Mouse (Mus musculus): Measurements from ENCODE around the gene Rnf19b. TPM values are rescaled to one million over a fixed set of nuclear protein-coding genes. Genes with fewer than 3 reads are reported as not detected.

Rnf19b gene
- total RNA-seq, 1 experiment, result 66.7 TPM

- Histone ChIP-seq H3K4me1 (ENCODE audit: control insufficient read depth in 2 of 2, insufficient read depth in 2 of 2, low read length in 2 of 2, poor library complexity in 1 of 2) (peaks cover 8 to 21% of the 10 kb centered on the region in 2 experiments; a peak in 3 of 4 replicates), H3K9ac (ENCODE audit: insufficient read depth, low read depth, low read length, poor library complexity, severe bottlenecking) (peak overlapping the region; percentile 81), H3K27ac (ENCODE audit: insufficient read depth, low read depth, low read length, poor library complexity, severe bottlenecking) (no peak overlapping the region; the same call in 1 of the 2 replicates), H3K9me3 (ENCODE audit: control insufficient read depth, insufficient read depth, low read depth, low read length) (no peaks in the 10 kb centered on the region), H3K36me3 (ENCODE audit: control insufficient read depth, insufficient read depth, low read length, poor library complexity, severe bottlenecking) (no peaks in the 10 kb centered on the region), H3K4me3 (ENCODE audit: insufficient read depth in 1 of 2, low read depth in 1 of 2, low read length in 2 of 2, poor library complexity in 1 of 2, severe bottlenecking in 1 of 2) (peak overlapping the region; percentile 61 to 84)
- DNase-seq (ENCODE audit: low read depth, low spot score), result peak; percentile 61
- no peak for TF ChIP-seq MAFK (IDR thresholded peaks at IDR 0.05; ENCODE audit: insufficient read depth, low read depth, low read length)
- no peak for TF ChIP-seq CHD2 (IDR thresholded peaks at IDR 0.05; ENCODE audit: low read depth, low read length)
- no peak for TF ChIP-seq ZNF384 (IDR thresholded peaks at IDR 0.05; ENCODE audit: low read depth, low read length)
- peak; percentile 24; the same call in 1 of the 2 replicates for TF ChIP-seq HCFC1 (IDR thresholded peaks at IDR 0.05; ENCODE audit: borderline replicate concordance, insufficient read depth, low read length)
- no peak for TF ChIP-seq ZC3H11A (IDR thresholded peaks at IDR 0.05; ENCODE audit: borderline replicate concordance, low read depth, low read length)
- in situ Hi-C loops (cut with MboI; ENCODE audit: low sequenced_read_pairs in 2 of 2, unreplicated experiment in 2 of 2), result no loop called here
Measured at GRCm38 (mm10) chr4:129048501-129049305, 9.4 kb upstream of the Rnf19b start.

- H3K9me3 ChIP-seq (ENCODE audit: control insufficient read depth, insufficient read depth, low read depth, low read length), result no peaks in the 10 kb centered on the region
- peak overlapping the region; percentile 61 to 84 for H3K4me3 ChIP-seq (ENCODE audit: insufficient read depth in 1 of 2, low read depth in 1 of 2, low read length in 2 of 2, poor library complexity in 1 of 2, severe bottlenecking in 1 of 2)
- in situ Hi-C loops (cut with MboI; ENCODE audit: low sequenced_read_pairs in 2 of 2, unreplicated experiment in 2 of 2), result no loop called here
- DNase-seq (ENCODE audit: low read depth, low spot score), result no peak
- H3K9ac ChIP-seq (ENCODE audit: insufficient read depth, low read depth, low read length, poor library complexity, severe bottlenecking), result peak overlapping the region; percentile 81
- peaks cover 8 to 21% of the 10 kb centered on the region in 2 experiments; a peak in 3 of 4 replicates for H3K4me1 ChIP-seq (ENCODE audit: control insufficient read depth in 2 of 2, insufficient read depth in 2 of 2, low read length in 2 of 2, poor library complexity in 1 of 2)
- H3K27ac ChIP-seq (ENCODE audit: insufficient read depth, low read depth, low read length, poor library complexity, severe bottlenecking), result no peak overlapping the region
- no peaks in the 10 kb centered on the region; the same call in 1 of the 2 replicates for H3K36me3 ChIP-seq (ENCODE audit: control insufficient read depth, insufficient read depth, low read length, poor library complexity, severe bottlenecking)
- TF ChIP-seq CHD2 (IDR thresholded peaks at IDR 0.05; ENCODE audit: low read depth, low read length), result no peak
- no peak for TF ChIP-seq ZC3H11A (IDR thresholded peaks at IDR 0.05; ENCODE audit: borderline replicate concordance, low read depth, low read length)
- TF ChIP-seq ZNF384 (IDR thresholded peaks at IDR 0.05; ENCODE audit: low read depth, low read length), result no peak
- TF ChIP-seq HCFC1 (IDR thresholded peaks at IDR 0.05; ENCODE audit: borderline replicate concordance, insufficient read depth, low read length), result no peak
- no peak for TF ChIP-seq MAFK (IDR thresholded peaks at IDR 0.05; ENCODE audit: insufficient read depth, low read depth, low read length)
Measured at GRCm38 (mm10) chr4:129049306-129050011, 8.6 kb upstream of the Rnf19b start.

DNA sequence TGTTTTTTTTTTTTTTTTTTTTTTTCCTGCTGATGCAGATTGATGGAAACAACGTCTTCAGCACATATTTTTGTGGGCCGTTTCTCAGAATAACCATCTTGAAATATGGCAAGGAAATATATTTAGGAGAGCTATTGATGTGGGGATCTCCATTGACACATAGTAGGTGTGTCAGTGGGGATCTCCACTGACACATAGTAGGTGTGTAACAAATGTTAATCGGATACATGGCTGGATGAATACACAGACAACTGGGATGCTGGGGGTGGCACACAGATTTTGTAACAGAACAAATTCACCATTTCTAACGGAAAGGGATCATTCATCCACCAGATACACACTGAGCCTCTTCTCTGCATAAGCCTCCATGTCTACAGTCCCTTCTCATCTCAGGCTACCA, 7.7 kb upstream of the Rnf19b start:
- no peak for TF ChIP-seq ZC3H11A (IDR thresholded peaks at IDR 0.05; ENCODE audit: borderline replicate concordance, low read depth, low read length)
- TF ChIP-seq CHD2 (IDR thresholded peaks at IDR 0.05; ENCODE audit: low read depth, low read length), result no peak
- no peak for TF ChIP-seq HCFC1 (IDR thresholded peaks at IDR 0.05; ENCODE audit: borderline replicate concordance, insufficient read depth, low read length)
- no peak for TF ChIP-seq ZNF384 (IDR thresholded peaks at IDR 0.05; ENCODE audit: low read depth, low read length)
- TF ChIP-seq MAFK (IDR thresholded peaks at IDR 0.05; ENCODE audit: insufficient read depth, low read depth, low read length), result no peak

GRCm38 (mm10) chr4:129050901-129051417, 7.1 kb upstream of the Rnf19b start:
- no peak overlapping the region for H3K4me3 ChIP-seq (ENCODE audit: insufficient read depth in 1 of 2, low read depth in 1 of 2, low read length in 2 of 2, poor library complexity in 1 of 2, severe bottlenecking in 1 of 2)
- 0 out of 2 replicates have a peak overlapping the region, but pooled peaks have one; percentile 51 for H3K27ac ChIP-seq (ENCODE audit: insufficient read depth, low read depth, low read length, poor library complexity, severe bottlenecking)
- DNase-seq (ENCODE audit: low read depth, low spot score), result no peak
- in situ Hi-C loops (cut with MboI; ENCODE audit: low sequenced_read_pairs in 2 of 2, unreplicated experiment in 2 of 2), result no loop called here
- H3K9me3 ChIP-seq (ENCODE audit: control insufficient read depth, insufficient read depth, low read depth, low read length), result no peaks in the 10 kb centered on the region
- peaks cover 8 to 21% of the 10 kb centered on the region in 2 experiments; a peak in 3 of 4 replicates for H3K4me1 ChIP-seq (ENCODE audit: control insufficient read depth in 2 of 2, insufficient read depth in 2 of 2, low read length in 2 of 2, poor library complexity in 1 of 2)
- peak overlapping the region; percentile 26; the same call in 1 of the 2 replicates for H3K9ac ChIP-seq (ENCODE audit: insufficient read depth, low read depth, low read length, poor library complexity, severe bottlenecking)
- no peak for TF ChIP-seq CHD2 (IDR thresholded peaks at IDR 0.05; ENCODE audit: low read depth, low read length)
- no peak for TF ChIP-seq MAFK (IDR thresholded peaks at IDR 0.05; ENCODE audit: insufficient read depth, low read depth, low read length)
- no peak for TF ChIP-seq ZNF384 (IDR thresholded peaks at IDR 0.05; ENCODE audit: low read depth, low read length)
- TF ChIP-seq ZC3H11A (IDR thresholded peaks at IDR 0.05; ENCODE audit: borderline replicate concordance, low read depth, low read length), result no peak
- no peak for TF ChIP-seq HCFC1 (IDR thresholded peaks at IDR 0.05; ENCODE audit: borderline replicate concordance, insufficient read depth, low read length)
- no peaks in the 10 kb centered on the region; the same call in 1 of the 2 replicates for H3K36me3 ChIP-seq (ENCODE audit: control insufficient read depth, insufficient read depth, low read length, poor library complexity, severe bottlenecking)

More for the DNA sequence above, 7.7 kb upstream of the Rnf19b start:
- H3K27ac ChIP-seq (ENCODE audit: insufficient read depth, low read depth, low read length, poor library complexity, severe bottlenecking), result no peak overlapping the region
- H3K9ac ChIP-seq (ENCODE audit: insufficient read depth, low read depth, low read length, poor library complexity, severe bottlenecking), result no peak overlapping the region
- H3K9me3 ChIP-seq (ENCODE audit: control insufficient read depth, insufficient read depth, low read depth, low read length), result no peaks in the 10 kb centered on the region
- H3K36me3 ChIP-seq (ENCODE audit: control insufficient read depth, insufficient read depth, low read length, poor library complexity, severe bottlenecking), result no peaks in the 10 kb centered on the region; the same call in 1 of the 2 replicates
- H3K4me3 ChIP-seq (ENCODE audit: insufficient read depth in 1 of 2, low read depth in 1 of 2, low read length in 2 of 2, poor library complexity in 1 of 2, severe bottlenecking in 1 of 2), result no peak overlapping the region
- DNase-seq (ENCODE audit: low read depth, low spot score), result no peak
- in situ Hi-C loops (cut with MboI; ENCODE audit: low sequenced_read_pairs in 2 of 2, unreplicated experiment in 2 of 2), result no loop called here
- H3K4me1 ChIP-seq (ENCODE audit: control insufficient read depth in 2 of 2, insufficient read depth in 2 of 2, low read length in 2 of 2, poor library complexity in 1 of 2), result peaks cover 8 to 21% of the 10 kb centered on the region in 2 experiments; a peak in 3 of 4 replicates

All from ES-E14 (cell line).